Mouse (Mus musculus) c-Kit-positive CD71-negative TER-119-negative erythroid progenitor cells, embryonic 14.5 days (primary cell): Measurements from ENCODE around the gene Polr3gl.
A peak's percentile ranks its signal among the peaks of the same experiment; 100 is the strongest.

ENCODE experiments used
- DNase-seq: peaks from one replicate; pipeline ENCODE4 v3.0.0-alpha.2; 2013; ENCODE audit warnings: low read depth

Polr3gl gene

GRCm38 (mm10) chr3:96557694-96558093 is 36.3 kb downstream of the Polr3gl start, which contains the start of gene Txnip:
Gene Txnip, plus strand, starts transcription at chr3:96557957.
- peak; percentile 99 for DNase-seq

- no peak for DNase-seq
These were observed 37.0 kb downstream of the Polr3gl start for GRCm38 (mm10) chr3:96556651-96557635.

DNA sequence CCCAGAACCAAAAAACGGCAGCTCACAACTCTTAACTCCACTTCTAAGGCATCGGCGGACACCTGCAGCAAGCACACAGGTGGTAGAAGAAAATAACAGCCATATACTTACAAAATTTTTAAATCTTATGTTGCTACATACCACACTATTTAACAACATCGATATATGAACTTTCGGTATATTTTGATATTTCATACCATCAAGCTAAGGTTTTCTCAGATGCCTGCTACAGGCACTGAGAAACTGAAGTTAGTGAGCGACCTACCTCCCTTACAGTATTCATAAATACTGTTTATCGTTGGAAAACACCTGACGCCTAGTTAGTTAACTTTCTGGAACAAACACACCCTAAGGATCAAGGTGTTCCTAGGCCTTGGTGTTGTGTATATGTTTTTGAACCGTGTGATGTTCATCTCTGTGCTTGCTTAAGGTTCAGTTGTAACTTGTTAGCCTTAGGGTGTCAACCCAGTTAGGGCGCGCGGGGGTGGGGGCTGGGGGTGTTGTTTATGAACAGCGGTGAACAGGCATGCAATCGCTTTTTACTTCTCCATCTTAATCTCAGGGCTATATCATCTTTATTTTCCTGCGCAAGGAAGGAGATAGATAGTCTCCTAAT is 37.9 kb downstream of the Polr3gl start:
- DNase-seq: no peak

DNA sequence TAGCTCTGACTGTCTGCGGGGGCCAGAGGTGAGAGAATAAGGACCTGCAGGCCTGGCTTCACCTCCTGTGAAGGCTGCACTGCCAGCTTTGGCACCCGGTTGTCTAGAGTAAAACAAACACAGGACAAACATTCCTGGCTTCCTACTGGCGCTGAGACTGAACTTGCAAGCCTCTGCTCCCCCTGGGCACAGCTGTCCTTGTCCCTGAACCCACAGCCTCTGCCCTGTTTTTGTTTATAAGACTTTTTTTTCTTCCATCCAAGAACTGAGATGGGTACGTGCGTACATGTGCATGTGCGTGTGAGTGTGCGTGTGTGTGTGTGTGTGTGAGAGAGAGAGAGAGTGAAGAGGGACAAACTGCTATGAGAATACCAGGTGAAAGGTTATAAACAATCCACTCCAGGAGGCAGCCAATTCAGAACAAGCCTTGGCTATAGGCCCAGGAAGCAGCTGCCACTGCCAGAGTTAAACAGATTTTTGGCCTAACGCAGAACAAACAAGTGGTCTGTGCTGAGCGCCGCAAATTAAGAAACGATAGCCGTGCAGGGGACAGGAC is 38.9 kb downstream of the Polr3gl start:
- DNase-seq: no peak

- DNase-seq: no peak
These were observed 39.7 kb downstream of the Polr3gl start for GRCm38 (mm10) chr3:96554251-96554650.

GRCm38 (mm10) chr3:96553601-96554000 is 40.4 kb downstream of the Polr3gl start:
- DNase-seq: no peak

- no peak for DNase-seq
These were observed 42.1 kb downstream of the Polr3gl start for GRCm38 (mm10) chr3:96551890-96552289.

DNA sequence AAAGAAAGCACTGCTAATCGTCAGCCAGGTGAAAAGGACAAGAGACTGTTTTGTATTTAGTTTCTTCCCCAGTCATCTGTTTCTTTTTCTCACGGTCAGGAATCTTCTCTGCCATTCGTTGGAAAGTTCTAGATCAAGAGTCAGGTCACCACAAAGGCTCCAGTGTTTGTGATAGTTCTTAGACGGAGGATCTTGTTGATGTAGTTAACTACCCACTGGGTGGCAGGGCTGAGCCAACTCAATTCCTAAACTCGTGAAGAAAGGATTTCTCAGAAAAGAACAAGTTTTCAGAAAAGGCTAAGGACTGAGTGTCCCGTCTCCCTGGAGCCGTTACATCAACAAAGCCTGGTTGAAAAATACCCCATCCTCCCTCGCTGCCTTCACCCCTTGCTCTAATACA is 42.8 kb downstream of the Polr3gl start:
- no peak for DNase-seq

GRCm38 (mm10) chr3:96549346-96549745 is 44.6 kb downstream of the Polr3gl start:
- DNase-seq: no peak

- no peak for DNase-seq
These were observed 45.2 kb downstream of the Polr3gl start for GRCm38 (mm10) chr3:96548824-96549223.

- peak; percentile 62 for DNase-seq
These were observed 46.5 kb downstream of the Polr3gl start for GRCm38 (mm10) chr3:96547389-96547960.

- DNase-seq: no peak
These were observed 47.1 kb downstream of the Polr3gl start for GRCm38 (mm10) chr3:96546880-96547279.

- DNase-seq: no peak
These were observed 48.4 kb downstream of the Polr3gl start for GRCm38 (mm10) chr3:96545565-96545964.

DNA sequence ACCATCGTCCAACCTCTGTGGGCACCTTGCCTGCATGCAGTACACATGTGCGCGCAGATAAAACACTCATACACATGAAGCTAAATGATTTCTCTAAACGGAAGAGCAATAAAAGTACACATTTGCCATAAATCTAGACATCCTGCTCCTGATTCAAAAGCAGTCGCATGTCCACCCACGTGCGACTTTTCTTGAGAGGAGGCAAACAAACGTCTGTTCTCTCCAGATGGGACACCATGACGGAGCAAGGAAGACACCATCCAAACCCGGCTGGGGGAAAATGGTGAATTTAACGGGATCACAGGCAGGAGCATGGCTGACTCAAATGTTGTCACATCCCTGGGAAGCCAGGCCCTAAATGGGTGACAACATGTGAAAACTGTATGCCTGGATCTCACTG is 50.6 kb downstream of the Polr3gl start:
- DNase-seq: no peak

DNA sequence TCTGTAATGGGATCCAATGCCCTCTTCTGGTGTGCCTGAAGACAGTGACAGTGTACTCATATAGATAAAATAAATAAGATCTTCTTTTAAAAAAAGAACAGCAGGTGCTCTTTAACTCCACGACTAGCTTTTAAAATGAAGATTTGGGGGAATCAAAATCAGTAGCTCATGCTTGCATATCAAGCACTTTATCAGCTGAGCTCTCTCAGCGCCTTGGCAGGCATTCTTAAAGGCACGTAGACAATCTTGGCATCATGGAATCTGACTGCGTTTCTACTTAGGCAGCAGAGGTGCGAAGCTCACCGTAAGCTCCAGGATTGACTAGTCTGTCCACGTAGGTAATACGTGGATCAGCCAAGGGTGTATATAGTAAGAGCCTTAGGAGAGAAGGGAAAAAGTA is 51.4 kb downstream of the Polr3gl start:
- DNase-seq: no peak

DNA sequence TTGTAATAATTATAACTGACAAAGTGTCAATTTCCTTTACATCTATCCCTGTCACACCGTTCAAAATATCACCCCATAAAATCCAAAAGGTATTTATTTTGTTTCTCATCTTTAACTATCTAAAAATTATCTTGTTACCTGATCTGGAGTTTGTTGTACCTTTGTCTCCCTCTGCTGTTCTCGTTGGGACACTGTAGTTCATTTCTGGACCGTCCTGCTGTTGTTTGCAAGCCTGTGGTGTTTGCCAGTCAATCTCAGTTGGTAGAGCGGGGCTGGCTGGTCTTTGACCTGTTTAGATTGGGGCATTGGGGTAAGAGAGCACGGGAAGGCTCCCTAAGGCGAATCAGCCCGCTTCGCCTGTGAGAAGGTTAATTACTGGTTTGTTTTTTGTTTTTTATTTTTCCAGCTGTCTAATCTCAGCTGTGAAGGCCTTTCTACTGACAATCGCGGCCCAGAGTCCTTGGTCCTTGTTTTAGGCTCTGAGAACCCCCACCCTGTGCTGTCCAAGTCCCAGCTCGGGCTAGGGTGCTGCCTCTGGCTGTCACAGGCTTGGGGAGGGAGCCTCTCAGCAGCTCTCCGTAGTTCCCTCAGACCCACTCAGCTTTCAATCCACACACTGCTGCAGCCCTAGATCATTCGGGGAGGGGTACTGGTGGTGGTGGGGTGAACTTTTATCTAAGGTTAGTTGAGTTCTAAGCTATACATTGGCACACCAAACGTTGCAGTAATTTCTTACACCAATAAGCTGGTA is 52.5 kb downstream of the Polr3gl start:
- DNase-seq: no peak

DNA sequence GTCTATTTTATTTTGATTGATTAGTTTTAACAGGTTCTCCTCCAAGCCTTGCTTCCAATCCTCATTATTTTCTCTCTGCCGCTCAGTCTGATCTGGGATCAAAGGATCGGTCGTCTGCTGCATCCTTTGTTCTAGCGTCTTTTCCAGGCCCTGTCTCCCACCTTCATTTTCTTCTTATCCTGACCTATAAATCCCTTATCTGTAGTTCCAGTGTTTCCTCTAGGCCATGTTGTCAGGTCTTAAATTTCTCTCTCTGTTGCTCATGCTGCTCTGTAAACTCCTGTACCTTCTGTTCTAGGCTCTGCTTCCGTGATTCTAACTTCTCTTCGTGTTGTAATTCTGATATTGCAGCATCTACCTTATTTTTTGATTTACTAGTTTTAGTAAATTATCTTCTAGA is 53.2 kb downstream of the Polr3gl start:
- no peak for DNase-seq

GRCm38 (mm10) chr3:96539316-96539715 is 54.7 kb downstream of the Polr3gl start:
- no peak for DNase-seq

GRCm38 (mm10) chr3:96534300-96534699 is 59.7 kb downstream of the Polr3gl start:
- no peak for DNase-seq

DNA sequence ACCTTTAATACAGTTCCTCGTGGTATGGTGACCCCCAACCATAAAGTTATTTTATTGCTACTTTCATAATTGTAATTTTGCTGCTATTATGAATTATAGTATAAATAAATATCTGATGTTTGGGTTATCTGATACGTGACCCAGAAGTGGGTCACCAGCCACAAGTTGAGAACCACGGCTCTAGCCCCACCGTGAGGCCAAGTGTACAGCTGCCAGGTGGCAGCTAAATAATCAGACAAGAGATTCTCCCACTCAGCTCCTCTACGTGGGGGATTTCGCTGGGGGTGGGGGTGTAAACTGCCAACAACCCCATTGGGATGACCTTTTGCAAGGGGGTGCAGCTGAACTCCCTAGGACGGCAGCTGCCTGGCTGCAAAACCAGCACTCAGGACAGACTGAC is 61.9 kb downstream of the Polr3gl start:
- no peak for DNase-seq

DNA sequence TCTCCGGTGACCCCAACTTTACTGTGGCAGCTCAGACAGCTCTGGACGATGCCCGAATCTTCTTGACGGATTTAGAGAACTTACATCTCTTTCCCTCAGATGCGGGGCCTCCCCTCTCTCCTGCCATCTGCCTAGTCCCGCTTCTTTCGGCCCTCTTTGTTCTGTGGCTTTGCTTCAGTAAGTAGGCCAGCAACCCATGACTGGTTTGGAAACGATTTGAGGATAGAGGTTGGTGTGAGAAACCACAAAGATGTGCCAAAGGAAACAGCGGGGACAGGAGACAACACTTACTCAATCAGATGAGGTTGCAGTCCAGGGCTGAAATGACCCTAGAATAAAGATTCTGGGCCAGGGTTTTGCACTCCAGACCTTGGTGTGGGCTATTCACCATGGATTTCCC is 65.5 kb downstream of the Polr3gl start:
- no peak for DNase-seq
